Mouse (Mus musculus) erythroblast, embryonic 14.5 days (primary cell): ENCODE measurements around the gene Ptgis.

ENCODE experiments used
- GATA1 ChIP-seq: IDR thresholded peaks from 2 replicates; pipeline ENCODE4 v1.6.1; 2012; ENCODE audit warnings: low read length, inconsistent platforms, mixed read lengths
- TAL1 ChIP-seq: IDR thresholded peaks from 3 replicates; pipeline ENCODE4 v1.6.1; 2012; ENCODE audit warnings: low read length, inconsistent platforms, mixed read lengths

- TF ChIP-seq TAL1 (no peak), GATA1 (no peak)
Measured at GRCm38 (mm10) chr2:167147708-167148107, 92.7 kb downstream of the Ptgis start.
